Mouse (Mus musculus) 416B (cell line): ENCODE results near the gene Aldh1a1.

Experiments
- DNase-seq: peaks from one replicate; pipeline ENCODE4 v3.0.0; 2011; ENCODE audit warnings: low read depth

The Aldh1a1 gene

DNA sequence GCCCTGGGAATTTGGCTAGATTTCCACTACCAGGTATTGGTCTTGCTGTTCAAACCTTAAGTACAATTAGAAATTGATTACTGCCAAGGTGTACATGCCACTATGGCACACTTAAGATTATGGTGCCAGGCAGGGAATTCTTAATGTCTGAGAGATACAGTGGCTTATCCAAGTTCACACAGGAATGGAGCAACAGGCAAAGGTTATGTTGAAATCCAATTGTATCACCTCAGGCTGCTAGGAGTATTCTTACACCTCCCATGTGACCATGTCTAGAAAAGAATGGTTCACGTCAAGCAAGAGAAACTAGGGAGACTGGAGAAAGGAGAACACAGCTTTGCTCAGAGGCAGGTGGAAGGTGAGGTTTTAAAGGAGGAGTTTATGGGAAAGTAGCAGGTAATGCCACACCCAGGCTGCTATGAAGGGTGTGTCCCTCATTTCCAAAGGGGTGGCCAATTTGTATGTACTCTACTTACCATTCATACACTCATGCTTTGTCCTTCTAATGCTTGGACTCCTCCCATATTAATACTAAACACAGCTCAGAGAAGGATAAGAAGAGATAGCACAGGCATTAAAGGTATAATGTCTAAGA is 160.7 kb downstream of the Aldh1a1 start:
- no peak for DNase-seq

DNA sequence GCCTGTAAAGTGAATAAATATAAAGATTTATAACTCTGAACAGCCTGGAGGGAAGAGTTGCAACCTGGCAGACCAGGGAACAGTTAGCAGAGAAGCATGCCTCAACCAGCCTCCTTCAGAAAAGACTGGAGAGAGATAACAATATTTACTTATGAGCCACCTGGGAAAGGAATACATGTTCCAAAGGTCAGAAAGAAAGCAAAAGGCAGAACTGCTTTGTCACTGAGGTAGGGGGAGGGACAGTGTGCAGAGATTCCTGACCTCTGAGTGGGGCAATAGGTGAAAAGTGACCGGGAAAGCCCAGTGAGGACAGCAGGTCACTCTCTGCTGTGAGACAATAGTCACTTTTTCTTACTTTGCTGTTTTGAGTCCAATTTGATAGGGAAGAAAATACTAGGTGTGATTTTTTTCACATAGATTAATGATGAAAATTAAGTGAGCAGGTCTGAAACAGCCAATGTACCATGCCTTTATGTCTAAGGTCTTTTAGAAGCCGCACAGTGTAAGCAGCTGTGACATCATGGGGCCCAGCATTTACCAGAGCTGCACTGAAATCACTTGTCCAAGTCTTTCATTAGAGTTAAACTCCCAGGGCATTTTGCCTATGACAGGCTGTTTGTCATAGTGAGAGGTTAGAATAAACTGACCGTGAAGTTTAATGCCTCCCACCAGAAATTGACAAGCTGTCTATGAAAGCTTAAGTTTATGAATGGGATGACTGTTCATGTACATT is 161.8 kb downstream of the Aldh1a1 start:
- DNase-seq: no peak

DNA sequence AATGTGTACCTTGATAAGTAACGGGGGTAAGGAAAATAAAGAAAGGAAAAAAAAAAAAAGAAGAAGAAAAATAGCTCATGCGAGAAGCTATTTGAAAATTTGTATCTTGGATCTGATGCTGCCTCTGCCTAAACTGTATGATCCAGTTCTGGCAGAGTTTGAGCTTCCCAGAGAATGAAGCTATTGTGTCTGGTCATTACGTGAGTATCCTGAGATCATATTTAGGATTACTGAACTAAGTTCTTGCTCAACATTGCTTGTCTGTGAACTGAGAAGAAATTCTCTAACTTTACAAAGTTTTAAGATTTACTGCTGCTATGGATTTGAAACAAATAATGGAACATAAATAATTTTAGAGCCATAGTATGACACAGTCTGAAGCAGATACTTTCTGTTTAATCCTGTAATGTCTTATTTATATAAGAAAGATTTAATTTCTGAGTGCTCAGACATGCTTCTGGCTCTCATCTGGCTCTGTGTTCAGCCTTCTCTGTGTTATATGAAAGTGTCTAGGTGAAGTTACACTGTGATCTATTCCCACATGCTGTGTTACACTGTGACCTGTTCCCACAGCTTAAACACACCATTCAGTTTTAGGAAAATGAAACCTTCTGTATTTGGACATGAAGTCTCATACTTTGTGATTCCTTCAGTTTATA is 185.3 kb downstream of the Aldh1a1 start:
- no peak for DNase-seq
